Mouse (Mus musculus) lung, postnatal 0 days (tissue): ENCODE results near the gene Bcdin3d.

ENCODE experiments used
- CTCF ChIP-seq: IDR thresholded peaks from 2 replicates; pipeline ENCODE4 v1.5.1; 2016; ENCODE audit warnings: antibody characterized with exemption, mild to moderate bottlenecking
- EP300 ChIP-seq: IDR thresholded peaks from 2 replicates; pipeline ENCODE4 v1.6.1; 2016; ENCODE audit warnings: antibody characterized with exemption, mild to moderate bottlenecking, control low read depth

- TF ChIP-seq CTCF (no peak), EP300 (no peak)
These were observed 50.6 kb downstream of the Bcdin3d start for GRCm38 (mm10) chr15:99423884-99424283.
